Mouse (Mus musculus): ENCODE data around the gene Adgrf5. TPM values are rescaled to one million over a fixed set of nuclear protein-coding genes. Genes with fewer than 3 reads are reported as not detected.

The Adgrf5 gene
- polyA plus RNA-seq, 1 experiment from 2014 or later, result 9.8 TPM

Other genes with a start within 250 kb of the Adgrf5 start
- not detected in 2 replicates for gene Adgrf1, start 90.1 kb upstream of the Adgrf5 start, polyA plus RNA-seq (2015; fragmentation: Nextera tagmentation; extraction: Ambion mirVana)
- not detected in 2 replicates for gene Mep1a, start 142.4 kb downstream of the Adgrf5 start, polyA plus RNA-seq (2015; fragmentation: Nextera tagmentation; extraction: Ambion mirVana)
- gene Ankrd66, start 183.2 kb downstream of the Adgrf5 start, polyA plus RNA-seq (2015; fragmentation: Nextera tagmentation; extraction: Ambion mirVana), result 0.14 and 0.39 TPM in 2 replicates
- gene Pla2g7, start 207.6 kb downstream of the Adgrf5 start, polyA plus RNA-seq (2015; fragmentation: Nextera tagmentation; extraction: Ambion mirVana), result 63.6 and 66.2 TPM in 2 replicates